Mouse (Mus musculus) 3T3-L1 (cell line): Measurements from ENCODE around the gene Fryl.
A peak's percentile ranks its signal among the peaks of the same experiment; 100 is the strongest.

Source experiments
- DNase-seq: peaks from one replicate; pipeline ENCODE4 v3.0.0-alpha.2; 2015; ENCODE audit warnings: low read depth, low spot score

The Fryl gene

GRCm38 (mm10) chr5:73160440-73160839 lies 96.0 kb downstream of the Fryl start:
- no peak for DNase-seq

DNA sequence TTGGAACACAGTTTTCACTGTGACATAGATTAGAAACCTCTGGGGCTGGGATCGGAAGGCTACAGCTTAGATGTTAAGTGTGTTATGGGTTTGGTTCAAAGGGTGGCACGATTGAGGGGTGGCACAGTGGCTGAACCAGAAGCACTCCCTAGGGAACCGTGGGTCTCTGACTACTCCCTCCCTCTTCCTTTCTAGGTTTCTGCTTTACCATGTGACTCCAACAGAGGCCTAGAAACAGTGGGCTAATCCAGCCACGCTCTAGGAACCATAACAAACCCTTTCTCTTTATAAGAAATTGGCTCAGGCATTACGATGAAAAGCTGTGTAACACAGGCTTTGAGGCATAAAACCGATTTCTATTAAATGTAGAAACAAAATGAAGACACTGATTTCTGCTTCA lies 98.9 kb downstream of the Fryl start:
- DNase-seq: no peak

- DNase-seq: no peak
Measured at GRCm38 (mm10) chr5:73157009-73157408, 99.4 kb downstream of the Fryl start.

DNA sequence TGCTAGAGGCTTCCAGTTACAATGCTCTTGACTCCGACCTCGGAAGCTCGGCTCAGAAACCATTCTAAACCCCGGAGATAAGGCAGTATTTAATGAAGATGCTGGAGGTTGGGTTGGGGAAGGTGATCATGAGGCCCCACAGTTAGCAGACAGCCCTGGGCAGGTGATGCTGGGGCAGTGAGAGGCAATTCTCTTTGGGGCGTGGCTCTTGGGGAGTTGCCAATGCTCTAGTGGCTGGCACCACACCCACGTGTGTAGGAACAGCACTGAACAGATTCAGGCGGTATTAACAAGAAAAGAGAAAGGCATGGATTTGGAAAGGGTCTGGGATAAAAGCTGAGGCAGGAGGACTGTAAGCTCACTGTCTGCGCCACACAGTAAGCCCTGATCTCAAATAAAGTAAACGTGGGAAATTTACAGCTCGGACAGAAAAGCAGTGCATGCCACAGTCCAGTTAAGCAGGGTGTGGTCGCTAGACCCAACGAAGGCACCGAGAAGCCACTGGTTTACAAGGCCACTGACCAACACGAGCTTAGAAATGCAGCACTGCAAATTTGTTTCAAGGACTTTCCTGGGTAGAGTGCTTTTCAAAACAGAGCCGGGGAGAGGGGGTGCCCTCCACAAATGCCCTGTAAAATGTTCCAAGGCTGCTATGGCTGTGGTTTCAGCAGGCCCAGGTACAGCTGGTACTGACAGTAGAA lies 100.0 kb downstream of the Fryl start:
- no peak for DNase-seq

DNA sequence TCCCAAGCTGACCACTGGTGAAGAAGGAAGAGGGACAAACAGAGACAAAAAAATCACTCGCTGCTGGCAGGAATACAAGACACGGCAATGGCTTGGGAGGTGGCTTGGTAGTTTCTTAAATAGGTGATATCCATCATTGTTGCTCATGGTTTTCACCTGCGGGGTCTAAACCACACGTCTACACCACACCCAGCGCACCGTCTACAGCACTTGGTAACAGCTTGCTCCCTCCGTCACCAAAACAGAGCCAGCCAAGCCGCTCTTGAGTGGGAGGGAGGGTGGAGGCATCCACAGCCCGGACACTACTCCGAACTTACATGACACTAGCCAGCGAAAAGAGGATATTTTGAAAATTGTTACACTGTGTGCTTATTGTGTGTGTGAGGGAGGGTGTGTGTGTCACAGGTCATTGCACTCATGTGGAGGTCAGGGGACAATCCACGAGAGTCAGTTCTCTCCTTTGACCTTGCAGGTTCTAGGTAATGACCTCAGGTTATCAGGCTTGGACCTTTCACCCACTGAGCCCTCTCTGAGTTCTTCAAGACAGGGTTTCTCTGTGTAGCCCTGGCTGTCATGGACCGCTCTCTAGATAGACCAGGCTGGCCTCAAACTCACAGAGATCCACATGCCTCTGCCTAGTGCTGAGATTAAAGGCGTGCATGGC lies 102.5 kb downstream of the Fryl start:
- no peak for DNase-seq

DNA sequence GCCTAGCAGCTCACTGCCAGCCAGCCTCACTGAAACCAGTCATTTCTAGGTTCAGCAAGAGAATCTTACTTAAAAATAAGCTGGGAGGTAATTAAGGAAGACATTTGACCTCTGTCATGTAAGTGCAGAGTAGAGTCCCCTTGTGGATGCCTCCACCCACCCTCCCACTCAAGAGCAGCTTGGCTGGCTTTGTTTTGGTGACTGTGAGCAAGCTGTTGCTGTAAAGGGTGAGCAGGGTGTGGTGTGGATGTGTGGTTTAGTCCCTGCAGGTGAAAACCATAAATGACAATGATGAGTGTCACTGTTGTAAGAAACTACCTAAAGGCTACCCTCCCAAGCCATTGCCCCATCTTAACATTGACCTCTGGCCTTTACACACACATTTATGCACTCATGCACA lies 104.2 kb downstream of the Fryl start:
- DNase-seq: no peak

- no peak for DNase-seq
Measured at GRCm38 (mm10) chr5:73150877-73151445, 105.5 kb downstream of the Fryl start.

GRCm38 (mm10) chr5:73144987-73145386 lies 111.4 kb downstream of the Fryl start:
- DNase-seq: no peak

DNA sequence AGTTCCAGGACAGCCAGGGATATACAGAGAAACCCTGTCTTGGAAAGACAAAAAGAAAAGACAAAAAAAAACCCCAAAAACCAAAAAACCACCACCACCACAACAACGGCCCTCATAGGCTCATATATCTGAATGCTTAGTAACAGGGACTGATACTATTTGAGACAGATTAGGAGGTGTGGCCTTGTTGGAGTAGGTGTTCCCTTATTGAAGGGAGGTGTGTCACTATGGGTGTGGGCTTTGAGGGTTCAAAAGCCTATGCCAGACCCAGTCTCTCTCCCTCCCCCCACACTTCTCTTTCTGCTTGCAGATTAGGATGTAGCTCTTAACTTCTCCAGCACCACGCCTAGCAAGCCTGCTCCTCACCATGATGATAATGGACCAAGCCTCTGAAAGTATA lies 114.7 kb downstream of the Fryl start:
- no peak for DNase-seq

GRCm38 (mm10) chr5:73141161-73141560 lies 115.3 kb downstream of the Fryl start:
- DNase-seq: no peak

DNA sequence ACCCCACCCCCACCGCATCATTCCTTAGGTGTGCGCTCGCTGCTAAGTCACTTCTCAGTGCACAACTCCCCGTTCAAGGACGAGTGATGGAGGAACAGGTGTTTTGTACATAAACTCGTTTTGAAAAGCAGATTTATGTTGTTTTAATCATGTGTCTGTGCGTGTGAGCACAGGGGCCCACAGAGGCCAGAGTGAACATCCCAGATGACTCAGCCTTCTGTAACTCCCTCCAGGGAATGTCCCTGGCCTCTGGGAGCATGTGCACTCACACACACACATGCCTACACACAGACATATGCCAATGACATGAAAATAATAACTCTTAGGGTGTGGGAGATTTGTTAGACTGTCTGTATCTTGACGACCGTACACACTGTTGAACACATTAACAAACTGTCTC lies 118.9 kb downstream of the Fryl start:
- peak; percentile 59 for DNase-seq

DNA sequence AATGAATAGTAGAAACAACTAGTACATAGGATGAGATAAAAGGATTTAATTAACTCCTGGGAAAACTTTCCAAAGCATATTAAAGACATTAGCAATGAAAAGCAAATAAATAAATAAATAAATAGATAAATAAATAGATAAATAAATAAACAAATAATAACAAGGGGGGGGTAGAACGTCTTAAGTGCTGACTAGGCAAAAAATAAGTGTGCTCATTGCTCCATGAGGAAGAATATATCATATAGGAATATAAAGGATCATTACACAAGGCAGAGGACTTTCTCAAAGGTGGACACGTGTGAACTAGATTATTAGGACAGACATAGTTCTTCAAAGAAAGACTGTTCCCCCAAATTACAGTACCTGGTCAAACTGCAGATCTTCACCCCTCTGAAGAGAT lies 120.5 kb downstream of the Fryl start:
- no peak for DNase-seq

DNA sequence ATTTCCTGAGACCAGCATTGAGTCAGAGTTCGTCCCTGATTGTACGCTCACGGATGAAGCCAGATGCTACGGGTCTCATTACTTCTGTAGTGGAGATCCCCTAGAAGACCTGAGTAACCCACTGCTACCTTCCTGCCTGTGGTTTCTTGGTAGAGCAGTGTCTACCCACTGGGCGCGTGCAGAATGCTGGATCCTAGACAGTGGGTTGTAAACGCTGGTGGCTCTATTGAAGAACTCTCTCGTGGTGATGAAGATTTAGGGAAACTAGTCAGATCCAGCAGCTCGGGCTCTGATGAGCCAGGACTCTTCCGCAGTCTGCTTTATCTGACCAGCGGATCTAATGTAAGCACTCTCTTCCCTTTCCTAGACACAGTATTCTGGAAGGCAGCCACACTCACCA lies 121.3 kb downstream of the Fryl start:
- DNase-seq: no peak

DNA sequence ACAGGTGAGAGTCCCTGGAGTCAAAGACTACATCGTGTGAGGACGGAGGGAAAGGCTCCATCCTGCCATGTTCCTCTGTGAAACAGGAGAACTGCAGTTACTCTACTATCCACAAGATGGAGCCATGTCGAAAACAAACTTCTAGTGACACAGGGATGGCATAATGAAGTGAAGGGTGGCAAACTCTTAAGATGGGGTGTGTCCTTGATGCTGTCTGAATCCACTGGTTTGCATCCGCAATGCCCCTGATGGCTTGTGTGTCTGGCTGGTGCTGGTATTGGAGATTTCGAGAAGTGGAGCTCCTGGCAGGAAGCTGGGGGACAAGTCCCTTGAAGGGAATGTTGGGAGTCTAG lies 122.6 kb downstream of the Fryl start:
- peak; percentile 84 for DNase-seq

- no peak for DNase-seq
Measured at GRCm38 (mm10) chr5:73132998-73133832, 123.2 kb downstream of the Fryl start.

DNA sequence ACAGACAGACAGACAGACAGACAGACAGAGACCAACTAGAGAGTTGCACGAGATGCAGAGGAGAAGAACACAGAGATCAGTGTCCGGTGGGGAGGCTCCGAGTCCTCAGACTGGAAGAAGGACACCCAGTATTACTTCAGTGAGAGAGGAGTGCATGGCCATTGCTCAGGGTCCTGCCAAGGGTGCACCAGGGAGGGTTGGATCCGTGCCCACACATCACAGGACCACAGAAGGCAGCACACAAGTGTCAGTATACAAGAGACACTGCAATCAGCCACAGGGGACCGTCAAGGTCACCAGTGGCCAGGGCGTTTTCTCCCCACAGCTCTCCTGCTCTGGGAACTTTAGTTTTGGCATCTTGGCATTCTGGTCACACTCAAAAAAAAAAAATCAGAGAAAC lies 125.4 kb downstream of the Fryl start:
- DNase-seq: no peak

- DNase-seq: no peak
Measured at GRCm38 (mm10) chr5:73129871-73130270, 126.5 kb downstream of the Fryl start.

GRCm38 (mm10) chr5:73119969-73120725 lies 136.3 kb downstream of the Fryl start:
- DNase-seq: no peak

DNA sequence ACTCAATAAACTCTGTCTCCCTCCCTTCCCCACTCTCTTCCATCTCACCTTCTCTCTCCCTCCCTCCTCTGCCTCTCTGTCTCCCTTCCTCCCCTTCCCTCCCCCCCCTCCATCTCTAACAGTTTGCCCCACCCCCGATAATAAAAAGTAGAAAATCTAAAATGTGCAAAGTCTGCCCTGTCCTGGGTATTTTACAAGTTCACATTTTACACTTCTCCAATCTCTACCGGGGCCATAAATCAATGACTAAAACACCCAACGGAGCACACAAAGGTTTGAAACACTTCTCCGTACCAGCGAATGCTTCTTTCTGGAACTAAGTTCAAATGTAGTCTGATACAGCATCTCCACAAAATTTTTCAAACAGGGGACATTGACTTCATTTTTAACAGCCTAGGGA lies 136.9 kb downstream of the Fryl start:
- no peak for DNase-seq

DNA sequence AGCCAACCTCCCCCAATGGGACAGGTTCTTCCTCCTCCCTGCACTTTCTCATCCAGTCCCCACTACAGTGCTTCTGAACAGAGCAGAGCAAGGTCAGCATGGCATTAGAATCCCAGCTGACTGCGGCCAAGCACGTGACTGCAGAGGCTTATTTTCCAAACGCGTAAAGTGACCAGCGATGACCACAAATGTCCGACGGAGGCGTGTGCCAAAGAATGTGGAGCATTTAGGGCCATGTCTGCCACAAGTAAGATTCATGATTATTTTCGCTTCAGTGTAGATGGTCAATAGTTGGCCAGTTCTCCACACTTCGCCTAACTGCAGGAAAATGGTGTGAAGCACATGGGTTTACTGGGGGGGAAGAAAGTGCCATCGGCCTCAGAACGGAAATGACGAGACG lies 137.6 kb downstream of the Fryl start:
- no peak for DNase-seq

- peak; percentile 61 for DNase-seq
Measured at GRCm38 (mm10) chr5:73114878-73115277, 141.5 kb downstream of the Fryl start.

DNA sequence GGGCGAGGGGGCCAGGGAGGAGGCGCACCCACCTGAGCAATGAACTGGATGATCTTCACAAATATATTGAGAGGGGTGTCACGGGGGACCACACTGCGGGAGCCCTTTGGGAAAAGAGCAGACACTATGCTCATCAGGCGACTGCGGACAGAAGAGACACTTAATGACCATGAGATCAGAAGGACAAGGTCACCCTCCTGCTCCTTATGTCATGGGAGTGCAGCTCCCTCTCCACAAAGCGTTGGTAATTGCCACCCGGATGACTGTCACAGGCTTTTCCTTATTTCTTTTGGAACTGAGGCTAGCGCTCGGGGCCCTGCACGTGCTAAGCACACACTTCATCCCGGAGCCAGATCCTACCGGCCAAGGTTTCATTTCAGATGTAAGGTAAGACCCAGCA lies 144.1 kb downstream of the Fryl start:
- DNase-seq: no peak
